Mouse (Mus musculus): ENCODE data around the gene Pigm.

Gene Pigm

GRCm38 (mm10) chr1:172387246-172387645 is 10.9 kb downstream of the Pigm start:
- TF ChIP-seq GATA4 (IDR thresholded peaks at IDR 0.05; ENCODE audit: insufficient replicate concordance, low read length), result no peak

- no peak for TF ChIP-seq GATA4 (IDR thresholded peaks at IDR 0.05; ENCODE audit: insufficient replicate concordance, low read length)
These were observed 14.4 kb downstream of the Pigm start for GRCm38 (mm10) chr1:172390769-172391168.

- no peak for TF ChIP-seq GATA4 (IDR thresholded peaks at IDR 0.05; ENCODE audit: insufficient replicate concordance, low read length)
These were observed 15.6 kb downstream of the Pigm start for GRCm38 (mm10) chr1:172391807-172392581.

GRCm38 (mm10) chr1:172392643-172393170 is 16.4 kb downstream of the Pigm start:
- no peak for TF ChIP-seq GATA4 (IDR thresholded peaks at IDR 0.05; ENCODE audit: insufficient replicate concordance, low read length)

- TF ChIP-seq GATA4 (IDR thresholded peaks at IDR 0.05; ENCODE audit: insufficient replicate concordance, low read length), result no peak
These were observed 17.4 kb downstream of the Pigm start for GRCm38 (mm10) chr1:172393739-172394138.

- no peak for TF ChIP-seq GATA4 (IDR thresholded peaks at IDR 0.05; ENCODE audit: insufficient replicate concordance, low read length)
These were observed 20.8 kb downstream of the Pigm start for GRCm38 (mm10) chr1:172396996-172397752.

GRCm38 (mm10) chr1:172406077-172406706 is 29.8 kb downstream of the Pigm start:
- TF ChIP-seq GATA4 (IDR thresholded peaks at IDR 0.05; ENCODE audit: insufficient replicate concordance, low read length), result no peak

GRCm38 (mm10) chr1:172408996-172409395 is 32.6 kb downstream of the Pigm start:
- no peak for TF ChIP-seq GATA4 (IDR thresholded peaks at IDR 0.05; ENCODE audit: insufficient replicate concordance, low read length)

- TF ChIP-seq GATA4 (IDR thresholded peaks at IDR 0.05; ENCODE audit: insufficient replicate concordance, low read length), result no peak
These were observed 33.1 kb downstream of the Pigm start for GRCm38 (mm10) chr1:172409431-172409830.

- no peak for TF ChIP-seq GATA4 (IDR thresholded peaks at IDR 0.05; ENCODE audit: insufficient replicate concordance, low read length)
These were observed 34.5 kb downstream of the Pigm start for GRCm38 (mm10) chr1:172410806-172411205.

- TF ChIP-seq GATA4 (IDR thresholded peaks at IDR 0.05; ENCODE audit: insufficient replicate concordance, low read length), result no peak
These were observed 35.9 kb downstream of the Pigm start for GRCm38 (mm10) chr1:172412204-172412603.

- no peak for TF ChIP-seq GATA4 (IDR thresholded peaks at IDR 0.05; ENCODE audit: insufficient replicate concordance, low read length)
These were observed 37.3 kb downstream of the Pigm start for GRCm38 (mm10) chr1:172413491-172414230.

GRCm38 (mm10) chr1:172414231-172414585 is 37.9 kb downstream of the Pigm start:
- TF ChIP-seq GATA4 (IDR thresholded peaks at IDR 0.05; ENCODE audit: insufficient replicate concordance, low read length), result no peak

GRCm38 (mm10) chr1:172415061-172415460 is 38.7 kb downstream of the Pigm start:
- TF ChIP-seq GATA4 (IDR thresholded peaks at IDR 0.05; ENCODE audit: insufficient replicate concordance, low read length), result no peak

GRCm38 (mm10) chr1:172418173-172418572 is 41.8 kb downstream of the Pigm start:
- no peak for TF ChIP-seq GATA4 (IDR thresholded peaks at IDR 0.05; ENCODE audit: insufficient replicate concordance, low read length)

All from liver, adult (tissue).